Mouse (Mus musculus): Measurements from ENCODE around the gene Itga2b.

Itga2b gene

DNA sequence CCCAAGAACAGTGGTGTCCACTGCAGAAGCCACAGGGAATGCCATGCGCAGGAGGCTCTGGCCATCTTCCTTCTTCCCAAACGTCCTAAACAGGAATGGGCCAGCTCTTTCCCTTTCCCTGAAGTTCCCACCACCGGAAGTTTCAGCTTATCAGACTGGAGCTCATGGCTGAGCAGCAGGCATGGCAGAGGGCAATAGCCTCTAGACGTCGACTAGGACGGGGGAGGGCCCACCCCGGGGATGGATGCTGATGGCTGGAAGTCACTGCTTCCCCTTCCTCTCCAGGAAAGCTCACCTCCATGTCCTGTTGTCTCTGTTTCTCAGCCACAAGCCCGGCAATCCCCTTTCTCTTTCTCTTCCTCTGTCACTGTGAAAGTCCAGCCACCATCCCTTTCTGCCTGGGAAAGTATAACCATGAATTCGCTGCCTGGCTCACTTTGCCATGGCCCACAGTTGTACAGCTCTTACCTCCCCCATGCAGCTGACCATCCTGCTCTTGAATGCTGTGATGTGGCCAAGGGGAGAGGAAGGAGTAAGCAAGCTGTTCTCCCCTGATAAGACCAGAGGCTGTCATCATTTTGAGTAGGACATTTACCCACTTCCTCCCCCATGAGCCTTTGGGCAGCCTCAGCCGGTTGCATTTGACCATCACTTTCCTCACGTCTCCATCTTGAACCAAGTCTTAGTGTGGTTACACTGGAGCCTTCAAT, at the start of gene Itga2b:
Gene Itga2b, minus strand, starts transcription at position 475 of the 710 bp plus-strand sequence.
- DNase-seq (ENCODE audit: low spot score in 2 of 2) = no peak

DNA sequence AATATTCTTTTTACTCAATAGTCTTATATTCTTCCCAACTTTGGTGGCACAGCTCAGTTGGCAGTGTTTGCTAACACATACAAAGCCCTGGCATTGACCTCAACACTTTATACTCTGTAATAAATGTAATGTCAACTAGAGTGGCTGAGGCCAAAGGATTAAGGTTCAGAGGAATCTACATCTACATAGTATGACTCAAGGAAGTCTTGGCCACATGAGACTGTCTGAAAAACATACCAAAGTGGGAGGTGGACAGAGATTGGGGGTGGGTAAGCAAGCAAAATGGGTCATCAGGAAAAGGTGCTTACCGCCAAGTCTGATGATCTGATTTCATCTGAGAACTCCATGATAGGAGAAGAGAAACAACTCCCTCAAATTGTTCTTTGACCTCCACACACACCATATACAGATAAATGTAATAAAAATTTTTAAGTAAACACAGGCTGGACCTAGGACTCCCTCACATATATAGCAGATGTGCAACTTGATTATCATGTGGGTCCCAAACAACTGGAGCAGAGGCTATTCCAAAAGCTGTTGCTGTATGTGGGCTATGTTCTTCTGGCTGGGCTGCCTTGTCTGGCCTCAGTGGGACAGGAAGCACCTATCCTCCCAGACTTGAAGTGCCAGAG, 45.0 kb upstream of the Itga2b start:
- no peak for DNase-seq (ENCODE audit: low spot score in 2 of 2)

- no peak for DNase-seq (ENCODE audit: low spot score in 2 of 2)
Measured at GRCm38 (mm10) chr11:102510226-102510625, 40.3 kb upstream of the Itga2b start.

- no peak for DNase-seq (ENCODE audit: low spot score in 2 of 2)
Measured at GRCm38 (mm10) chr11:102496732-102497131, 26.8 kb upstream of the Itga2b start.

- DNase-seq (ENCODE audit: low spot score in 2 of 2) = no peak
Measured at GRCm38 (mm10) chr11:102496206-102496605, 26.3 kb upstream of the Itga2b start.

DNA sequence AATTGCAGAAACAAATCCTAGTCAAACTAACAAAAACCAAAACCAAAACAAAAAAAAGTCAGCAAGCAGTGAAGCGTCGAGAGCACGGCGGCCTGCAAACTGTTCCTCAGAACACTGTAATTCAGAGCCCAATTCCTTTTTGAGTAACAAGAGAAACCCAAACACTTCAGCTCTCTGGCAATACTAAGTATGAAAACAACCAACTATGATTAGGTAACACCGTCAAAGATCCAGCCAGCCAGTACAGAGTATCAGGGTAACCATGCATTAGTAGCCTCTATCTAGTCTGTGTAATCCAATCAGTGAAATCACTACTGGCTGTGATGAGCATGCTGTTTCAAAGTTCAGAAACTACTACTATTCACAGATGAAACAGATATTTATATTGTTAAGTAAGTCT, 25.8 kb upstream of the Itga2b start:
- no peak for DNase-seq (ENCODE audit: low spot score in 2 of 2)

DNA sequence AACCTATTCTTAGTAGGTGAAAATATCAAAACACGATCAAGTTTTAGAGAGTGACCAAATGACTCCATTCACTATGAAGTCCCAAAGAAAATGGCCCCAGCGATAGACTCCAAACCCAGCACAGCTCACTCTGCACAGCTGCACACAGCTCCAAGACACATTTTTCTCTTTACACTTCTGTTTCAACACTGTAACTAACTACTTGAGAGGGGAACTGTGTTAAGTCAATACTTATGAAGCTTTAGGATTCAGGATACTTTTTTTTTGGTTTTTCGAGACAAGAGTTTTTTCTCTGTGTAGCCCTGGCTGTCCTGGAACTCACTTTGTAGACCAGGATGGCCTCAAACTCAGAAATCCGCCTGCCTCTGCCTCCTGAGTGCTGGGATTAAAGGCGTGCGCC, 25.2 kb upstream of the Itga2b start:
- no peak for DNase-seq (ENCODE audit: low spot score in 2 of 2)

GRCm38 (mm10) chr11:102494063-102494650, 24.2 kb upstream of the Itga2b start:
- no peak for DNase-seq (ENCODE audit: low spot score in 2 of 2)

- no peak for DNase-seq (ENCODE audit: low spot score in 2 of 2)
Measured at GRCm38 (mm10) chr11:102493241-102493640, 23.3 kb upstream of the Itga2b start.

- DNase-seq (ENCODE audit: low spot score in 2 of 2) = no peak
Measured at GRCm38 (mm10) chr11:102487901-102488300, 18.0 kb upstream of the Itga2b start.

- no peak for DNase-seq (ENCODE audit: low spot score in 2 of 2)
Measured at GRCm38 (mm10) chr11:102486733-102487386, 16.9 kb upstream of the Itga2b start.

DNA sequence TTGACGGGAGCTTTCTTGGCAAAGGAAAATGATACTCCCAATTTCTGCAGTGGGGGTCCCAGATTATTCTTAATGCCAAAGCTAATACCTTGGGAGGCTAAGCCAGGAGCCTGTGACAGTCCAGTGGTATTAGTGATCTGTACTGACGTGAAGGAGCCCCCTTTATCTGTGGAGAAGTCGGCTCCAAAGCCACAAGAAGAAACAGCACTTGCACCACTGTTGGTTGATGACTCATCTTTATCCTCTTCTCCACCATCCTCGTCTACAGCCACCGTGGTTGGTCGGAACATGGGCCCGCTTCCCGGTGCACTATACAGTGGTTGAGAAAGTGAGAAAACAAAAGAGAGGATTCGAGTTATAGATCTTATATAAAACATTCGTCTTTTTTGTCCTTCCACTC, 11.9 kb upstream of the Itga2b start:
- DNase-seq (ENCODE audit: low spot score in 2 of 2) = no peak

DNA sequence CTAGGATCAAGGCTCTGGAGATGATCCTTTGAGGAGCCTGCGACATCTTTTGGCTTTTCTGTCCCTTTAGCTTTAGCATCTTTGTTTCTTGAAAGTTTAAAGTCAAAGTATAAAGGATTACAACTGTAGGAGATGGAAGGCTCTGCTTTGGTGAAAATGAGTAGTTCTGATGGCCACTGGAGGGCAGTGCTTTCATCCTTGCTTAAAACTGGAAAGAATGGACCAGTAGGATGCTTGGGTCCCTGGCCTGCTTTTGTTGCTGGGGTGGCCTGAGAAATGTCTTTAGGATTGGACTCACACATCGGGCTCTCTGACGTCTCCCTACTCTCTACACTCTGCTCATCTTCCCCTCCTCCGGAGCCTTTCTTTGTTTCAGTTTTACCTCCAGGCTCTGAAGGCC, 11.0 kb upstream of the Itga2b start:
- no peak for DNase-seq (ENCODE audit: low spot score in 2 of 2)

DNA sequence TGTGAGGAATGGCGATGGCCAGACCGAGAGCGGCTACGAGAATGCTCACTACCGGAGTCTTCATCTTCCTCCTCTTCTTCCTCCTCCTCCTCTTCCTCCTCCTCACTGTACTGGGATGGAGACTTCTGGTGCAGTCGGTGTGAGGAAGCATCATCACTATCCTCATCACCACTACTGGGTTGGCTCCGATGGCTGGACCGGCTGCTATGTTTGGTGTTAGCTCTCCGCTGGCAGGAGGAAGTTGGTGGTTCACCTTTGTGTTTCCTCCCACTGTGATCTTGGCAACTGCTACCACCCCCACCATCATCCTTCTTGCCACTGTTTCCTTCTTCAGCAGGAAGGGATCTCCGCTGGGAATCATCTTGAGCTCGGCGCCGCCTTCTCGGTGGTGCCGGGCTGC, 10.2 kb upstream of the Itga2b start:
- DNase-seq (ENCODE audit: low spot score in 2 of 2) = no peak

GRCm38 (mm10) chr11:102479581-102479980, 9.7 kb upstream of the Itga2b start:
- DNase-seq (ENCODE audit: low spot score in 2 of 2) = no peak

GRCm38 (mm10) chr11:102478671-102479070, 8.7 kb upstream of the Itga2b start:
- no peak for DNase-seq (ENCODE audit: low spot score in 2 of 2)

- DNase-seq (ENCODE audit: low spot score in 2 of 2) = no peak
Measured at GRCm38 (mm10) chr11:102475027-102475426, 5.1 kb upstream of the Itga2b start.

DNA sequence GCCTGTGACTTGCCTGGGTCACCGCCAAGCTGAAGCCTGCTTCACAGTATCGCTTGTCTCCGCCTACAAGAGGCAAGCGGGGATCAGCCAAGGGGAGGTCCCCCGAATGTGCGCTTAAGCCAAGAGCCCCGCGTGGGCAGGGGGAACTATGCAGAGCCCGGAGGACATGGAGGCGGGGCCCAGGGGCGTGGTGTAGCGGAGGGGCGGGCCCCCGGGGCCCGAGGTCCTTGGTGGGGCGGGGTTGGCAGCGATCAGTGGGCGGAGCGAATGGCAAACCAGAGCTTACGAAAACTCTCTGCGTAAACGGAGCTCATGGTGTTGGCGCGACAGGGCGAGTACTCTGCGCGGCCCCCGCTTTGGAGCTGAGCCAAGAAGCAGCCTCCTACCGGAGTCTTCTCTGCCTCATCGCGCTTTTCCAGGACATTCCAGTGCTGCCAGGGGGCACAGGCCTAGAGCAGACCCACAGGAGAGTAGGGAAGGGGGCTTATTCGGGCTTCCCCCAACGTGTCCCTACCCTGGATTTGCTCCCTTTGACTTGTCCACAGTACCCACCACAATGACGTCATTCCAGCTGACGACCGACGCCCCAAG, 2.8 kb downstream of the Itga2b start:
- DNase-seq (ENCODE audit: low spot score in 2 of 2) = peak; percentile 98 to 99

DNA sequence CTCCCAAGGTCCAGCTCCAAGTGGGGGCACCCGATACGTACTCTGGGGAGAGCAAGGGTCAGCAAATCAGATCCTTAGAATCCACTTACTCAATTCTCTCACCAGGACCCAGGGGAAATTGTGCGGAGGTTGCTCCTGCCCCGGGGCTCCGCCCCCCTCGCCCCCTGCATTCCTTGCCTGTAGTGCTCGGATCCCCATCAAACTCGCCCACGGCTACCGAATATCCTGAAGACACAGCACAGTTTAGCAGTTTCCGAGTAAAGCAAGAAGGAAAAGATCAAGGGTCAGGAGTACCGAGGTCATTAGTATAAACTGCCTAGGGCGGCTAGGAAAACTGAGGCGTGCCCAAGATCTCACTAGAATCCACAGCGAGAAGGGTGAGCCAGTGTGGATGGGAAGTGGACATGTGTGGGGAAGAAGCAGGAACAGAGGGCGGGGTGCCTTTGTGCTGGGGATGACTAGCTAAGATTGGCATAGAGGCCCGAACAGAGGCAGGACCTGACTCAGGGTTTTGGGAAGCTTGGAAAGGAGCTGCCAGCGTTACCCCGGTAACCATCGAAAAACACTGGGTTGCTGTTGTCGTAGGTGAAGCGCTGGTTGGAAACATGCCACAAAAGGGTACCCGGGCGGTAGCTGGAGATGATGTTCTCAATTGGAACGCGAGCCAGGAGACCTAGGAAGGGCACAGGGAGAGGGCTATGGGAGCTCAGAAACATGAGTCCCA, 4.0 kb downstream of the Itga2b start:
- DNase-seq (ENCODE audit: low spot score in 2 of 2) = peak in 1 of 2 experiments; percentile 70

- no peak for DNase-seq (ENCODE audit: low spot score in 2 of 2)
Measured at GRCm38 (mm10) chr11:102464901-102465300, 5.0 kb downstream of the Itga2b start.

- DNase-seq (ENCODE audit: low spot score in 2 of 2) = no peak
Measured at GRCm38 (mm10) chr11:102461764-102462163, 8.2 kb downstream of the Itga2b start.

DNA sequence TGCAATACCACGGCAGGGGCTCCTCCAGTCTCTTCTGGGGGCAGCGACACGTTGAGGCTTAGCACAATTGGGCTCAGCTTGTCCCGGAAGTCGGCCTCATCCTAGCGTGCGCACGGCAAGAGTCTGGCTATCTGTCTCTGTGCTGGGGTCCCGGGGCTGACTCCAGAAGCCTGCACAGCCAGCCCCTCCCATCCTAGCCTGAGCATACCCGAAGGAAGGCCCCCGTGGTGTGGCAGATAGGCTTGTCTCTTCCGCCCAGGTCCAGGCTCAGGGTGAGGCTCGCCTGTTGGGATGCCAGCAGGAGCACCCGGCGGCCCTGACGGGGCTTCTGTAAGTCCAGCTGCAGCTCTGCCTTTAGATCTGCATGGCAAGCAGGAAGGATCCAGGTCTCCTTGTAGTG, 9.4 kb downstream of the Itga2b start:
- no peak for DNase-seq (ENCODE audit: low spot score in 2 of 2)

Measured in urinary bladder, adult 18-20 months (tissue).